Mouse (Mus musculus): ENCODE measurements around the gene Maea. TPM values are rescaled to one million over a fixed set of nuclear protein-coding genes. Genes with fewer than 3 reads are reported as not detected.

Gene Maea
- total RNA-seq (2021), result 10 to 100 TPM; 56.1 to 64.5 TPM
- long read RNA-seq, experiment 1, transcript Maea-201 (9 exons, 2,193 nt), result major isoform, 160 of 168 reads
- long read RNA-seq, experiment 1, partial matches to known transcripts, result 4 of 168 reads
- long read RNA-seq, experiment 1, other reads (novel, unspliced or antisense), result 4 of 168 reads
- long read RNA-seq, experiment 2, transcript Maea-201 (9 exons, 2,193 nt), result major isoform, 122 of 137 reads
- long read RNA-seq, experiment 2, partial matches to known transcripts, result 9 of 137 reads
- long read RNA-seq, experiment 2, other reads (novel, unspliced or antisense), result 5 of 137 reads

GRCm38 (mm10) chr5:33335273-33335976, at the start of gene Maea:
Gene Maea (plus strand): TSS chr5:33335509.
- no peak for TF ChIP-seq CTCF (IDR thresholded peaks at IDR 0.05)
- Histone ChIP-seq H3K4me3 (peak within 1 kb of the TSS; percentile 84), H3K27ac (peak within 1 kb of the TSS; percentile 90)
- intact Hi-C loops (cut with DNase I), result loop anchor here (2.0 to 5.0 kb wide), 2 partner anchors 43 to 58 kb away; partner anchors contain the start of gene Uvssa
- DNase-seq, result peak; percentile 98

GRCm38 (mm10) chr5:33293796-33294430, 41.4 kb upstream of the Maea start:
- TF ChIP-seq CTCF (IDR thresholded peaks at IDR 0.05), result no peak
- intact Hi-C loops (cut with DNase I), result no loop called here

GRCm38 (mm10) chr5:33297164-33297563, 38.1 kb upstream of the Maea start:
- DNase-seq, result peak; percentile 30
- peak; percentile 75 for TF ChIP-seq CTCF (IDR thresholded peaks at IDR 0.05)
- H3K27ac ChIP-seq, result no peak overlapping the region
- H3K4me3 ChIP-seq, result no peak overlapping the region
- intact Hi-C loops (cut with DNase I), result loop anchor here (2.0 kb wide), 1 partner anchor 94 kb away; no protein-coding TSS in a partner anchor

More at GRCm38 (mm10) chr5:33293796-33294430, 41.4 kb upstream of the Maea start:
- no peak for DNase-seq
- Histone ChIP-seq H3K27ac (no peak overlapping the region), H3K4me3 (no peak overlapping the region)

GRCm38 (mm10) chr5:33301801-33302200, 33.5 kb upstream of the Maea start:
- no peak for DNase-seq
- intact Hi-C loops (cut with DNase I), result no loop called here
- peak; percentile 33; the same call in 1 of the 2 replicates for TF ChIP-seq CTCF (IDR thresholded peaks at IDR 0.05)
- H3K27ac ChIP-seq, result no peak overlapping the region
- H3K4me3 ChIP-seq, result no peak overlapping the region

- intact Hi-C loops (cut with DNase I), result no loop called here
- no peak for DNase-seq
- Histone ChIP-seq H3K4me3 (no peak overlapping the region), H3K27ac (no peak overlapping the region)
- no peak for TF ChIP-seq CTCF (IDR thresholded peaks at IDR 0.05)
Observed at GRCm38 (mm10) chr5:33310704-33311462, 24.4 kb upstream of the Maea start.

GRCm38 (mm10) chr5:33312192-33312591, 23.1 kb upstream of the Maea start:
- TF ChIP-seq CTCF (IDR thresholded peaks at IDR 0.05), result no peak
- no peak for DNase-seq
- no peak overlapping the region for H3K27ac ChIP-seq
- intact Hi-C loops (cut with DNase I), result no loop called here
- no peak overlapping the region for H3K4me3 ChIP-seq

GRCm38 (mm10) chr5:33324491-33324890, 10.8 kb upstream of the Maea start:
- Histone ChIP-seq H3K27ac (no peak overlapping the region), H3K4me3 (no peak overlapping the region)
- no peak for DNase-seq
- TF ChIP-seq CTCF (IDR thresholded peaks at IDR 0.05), result no peak
- intact Hi-C loops (cut with DNase I), result no loop called here

GRCm38 (mm10) chr5:33334381-33335272, 682 bp upstream of the Maea start:
- no peak for DNase-seq
- Histone ChIP-seq H3K27ac (peak overlapping the region; percentile 90), H3K4me3 (peak overlapping the region; percentile 84)
- intact Hi-C loops (cut with DNase I), result loop anchor here (2.0 to 5.0 kb wide), 2 partner anchors 44 to 57 kb away; partner anchors contain the start of gene Uvssa
- TF ChIP-seq CTCF (IDR thresholded peaks at IDR 0.05), result no peak

- no peak for TF ChIP-seq CTCF (IDR thresholded peaks at IDR 0.05)
- H3K27ac ChIP-seq, result peak overlapping the region; percentile 90
- intact Hi-C loops (cut with DNase I), result loop anchor here (2.0 to 5.0 kb wide), 2 partner anchors 43 to 59 kb away; partner anchors contain the start of gene Uvssa
- H3K4me3 ChIP-seq, result peak overlapping the region; percentile 84
- DNase-seq, result peak; percentile 41
Observed at GRCm38 (mm10) chr5:33335977-33336360, 660 bp downstream of the Maea start.

- intact Hi-C loops (cut with DNase I), result loop anchor here (5.0 kb wide), 1 partner anchor 60 kb away; no protein-coding TSS in a partner anchor
- Histone ChIP-seq H3K27ac (no peak overlapping the region), H3K4me3 (peak overlapping the region; percentile 84)
Observed at GRCm38 (mm10) chr5:33337206-33337605, 1.9 kb downstream of the Maea start.

GRCm38 (mm10) chr5:33341165-33341564, 5.9 kb downstream of the Maea start:
- Histone ChIP-seq H3K4me3 (no peak overlapping the region), H3K27ac (peak overlapping the region; percentile 59)
- no peak for DNase-seq
- intact Hi-C loops (cut with DNase I), result no loop called here
- TF ChIP-seq CTCF (IDR thresholded peaks at IDR 0.05), result no peak

More at GRCm38 (mm10) chr5:33337206-33337605, 1.9 kb downstream of the Maea start:
- DNase-seq, result no peak
- no peak for TF ChIP-seq CTCF (IDR thresholded peaks at IDR 0.05)
